Mouse (Mus musculus) kidney, adult 11 months (tissue): ENCODE measurements around the gene Sp110.
A peak's percentile ranks its signal among the peaks of the same experiment; 100 is the strongest.
"Not testable (repeated sequence)": the region's sequence is repeated elsewhere in the genome, so short reads cannot be mapped to it uniquely, and the experiment has no call there.

Experiments used
- DNase-seq: peaks from one replicate; pipeline ENCODE4 v3.0.0; 2022

Gene Sp110

GRCm38 (mm10) chr1:85598271-85599012 lies at the start of gene Sp110:
Gene Sp110, minus strand, starts transcription at chr1:85598817.
- not testable (repeated sequence) for DNase-seq

- DNase-seq = not testable (repeated sequence)
These were observed 39.5 kb upstream of the Sp110 start for GRCm38 (mm10) chr1:85638144-85638543.

GRCm38 (mm10) chr1:85636936-85637335 lies 38.3 kb upstream of the Sp110 start:
- DNase-seq = not testable (repeated sequence)

GRCm38 (mm10) chr1:85618689-85619088 lies 20.1 kb upstream of the Sp110 start:
- not testable (repeated sequence) for DNase-seq

GRCm38 (mm10) chr1:85617161-85617560 lies 18.5 kb upstream of the Sp110 start:
- DNase-seq = not testable (repeated sequence)

- DNase-seq = not testable (repeated sequence)
These were observed 17.2 kb upstream of the Sp110 start for GRCm38 (mm10) chr1:85615819-85616218.

- not testable (repeated sequence) for DNase-seq
These were observed 16.5 kb upstream of the Sp110 start for GRCm38 (mm10) chr1:85615096-85615495.

- DNase-seq = not testable (repeated sequence)
These were observed 12.0 kb upstream of the Sp110 start for GRCm38 (mm10) chr1:85610581-85610980.

GRCm38 (mm10) chr1:85608361-85608760 lies 9.7 kb upstream of the Sp110 start:
- not testable (repeated sequence) for DNase-seq

- DNase-seq = not testable (repeated sequence)
These were observed 5.7 kb upstream of the Sp110 start for GRCm38 (mm10) chr1:85604341-85604740.

- not testable (repeated sequence) for DNase-seq
These were observed 2.2 kb upstream of the Sp110 start for GRCm38 (mm10) chr1:85600794-85601193.

- not testable (repeated sequence) for DNase-seq
These were observed 1.5 kb upstream of the Sp110 start, which contains the start of gene Sp140 for GRCm38 (mm10) chr1:85600078-85600477. Gene Sp140, plus strand, starts transcription at chr1:85600378.

- not testable (repeated sequence) for DNase-seq
These were observed 6.1 kb downstream of the Sp110 start for GRCm38 (mm10) chr1:85592526-85592925.

- DNase-seq = not testable (repeated sequence)
These were observed 9.9 kb downstream of the Sp110 start for GRCm38 (mm10) chr1:85588697-85589096.

- not testable (repeated sequence) for DNase-seq
These were observed 17.1 kb downstream of the Sp110 start for GRCm38 (mm10) chr1:85581518-85581917.

GRCm38 (mm10) chr1:85580578-85580977 lies 18.0 kb downstream of the Sp110 start:
- not testable (repeated sequence) for DNase-seq

- DNase-seq = not testable (repeated sequence)
These were observed 18.5 kb downstream of the Sp110 start for GRCm38 (mm10) chr1:85580148-85580534.

GRCm38 (mm10) chr1:85579199-85580147 lies 19.1 kb downstream of the Sp110 start:
- not testable (repeated sequence) for DNase-seq

- not testable (repeated sequence) for DNase-seq
These were observed 20.1 kb downstream of the Sp110 start for GRCm38 (mm10) chr1:85578372-85579010.

GRCm38 (mm10) chr1:85575376-85575775 lies 23.2 kb downstream of the Sp110 start, which contains the start of gene G530012D18Rik:
Gene G530012D18Rik, plus strand, starts transcription at chr1:85575676.
- not testable (repeated sequence) for DNase-seq

- not testable (repeated sequence) for DNase-seq
These were observed 25.1 kb downstream of the Sp110 start for GRCm38 (mm10) chr1:85573554-85573953.

GRCm38 (mm10) chr1:85555261-85555660 lies 43.4 kb downstream of the Sp110 start:
- DNase-seq = peak; percentile 19

GRCm38 (mm10) chr1:85546442-85546841 lies 52.2 kb downstream of the Sp110 start:
- DNase-seq = not testable (repeated sequence)
